Mouse (Mus musculus) lung, postnatal 0 days (tissue): Measurements from ENCODE around the gene Ublcp1. TPM values are rescaled to one million over a fixed set of nuclear protein-coding genes. Genes with fewer than 3 reads are reported as not detected.

ENCODE experiments used
- ATAC-seq: fragments of 200-750 bp; cut with Nextera tagmentation; 2 replicates; pipeline ENCODE4 v1.8.0; 2017; ENCODE audit warnings: moderate library complexity
- DNase-seq: peaks from one replicate; pipeline ENCODE4 v3.0.0-alpha.2; 2016; ENCODE audit warnings: low spot score
- H3K27ac ChIP-seq: fragments of 300-500 bp; sonication (generic); 2 replicates; pipeline ENCODE4 v1.5.1; 2014; ENCODE audit warnings: antibody characterized with exemption, mild to moderate bottlenecking, low read length, mixed read lengths
- H3K27me3 ChIP-seq: fragments of 300-500 bp; sonication (generic); replicated peaks from 2 replicates; pipeline ENCODE4 v1.6.1; 2014; ENCODE audit warnings: low read length, mixed read lengths; ENCODE audit not compliant: insufficient read depth
- H3K36me3 ChIP-seq: fragments of 300-500 bp; sonication (generic); 2 replicates; pipeline ENCODE4 v1.6.1; 2014; ENCODE audit warnings: low read length, mixed read lengths; ENCODE audit not compliant: insufficient read depth
- H3K4me1 ChIP-seq: fragments of 300-500 bp; sonication (generic); 2 replicates; pipeline ENCODE4 v1.6.1; 2014; ENCODE audit warnings: antibody characterized with exemption, low read depth, low read length, mixed read lengths; ENCODE audit not compliant: insufficient read depth
- H3K4me2 ChIP-seq: fragments of 300-500 bp; sonication (generic); replicated peaks from 2 replicates; pipeline ENCODE4 v1.6.1; 2014; ENCODE audit warnings: low read depth, mild to moderate bottlenecking, low read length, moderate library complexity, mixed read lengths
- H3K4me3 ChIP-seq: fragments of 300-500 bp; sonication (generic); 2 replicates; pipeline ENCODE4 v1.5.1; 2014; ENCODE audit warnings: low read depth, low read length
- H3K9ac ChIP-seq: fragments of 300-500 bp; sonication (generic); replicated peaks from 2 replicates; pipeline ENCODE4 v1.6.1; 2014; ENCODE audit warnings: low read depth, mild to moderate bottlenecking
- H3K9me3 ChIP-seq: fragments of 300-500 bp; sonication (generic); 2 replicates; pipeline ENCODE4 v1.6.1; 2016; ENCODE audit warnings: low read length, mixed read lengths
- CTCF ChIP-seq: IDR thresholded peaks from 2 replicates; pipeline ENCODE4 v1.5.1; 2016; ENCODE audit warnings: antibody characterized with exemption, mild to moderate bottlenecking
- EP300 ChIP-seq: IDR thresholded peaks from 2 replicates; pipeline ENCODE4 v1.6.1; 2016; ENCODE audit warnings: antibody characterized with exemption, mild to moderate bottlenecking, control low read depth
- WGBS: fragments of 180-500 bp; shearing (Covaris S2); extraction: QIAGEN DNeasy Blood & Tissue Kit; methylation state at CpG from one replicate; pipeline ENCODE4 v1.1.7; 2014; 5-methylcytosine and 5-hydroxymethylcytosine counted together
- polyA plus RNA-seq: library from polyadenylated mRNA; unstranded; fragments of >200 nt; fragmentation: Nextera tagmentation; extraction: Ambion mirVana; gene quantifications from 2 replicates; pipeline ENCODE4 v1.2.1, GENCODE M21; 2015

Ublcp1 gene
- polyA plus RNA-seq, 1 experiment from 2014 or later: 60.5 TPM

GRCm38 (mm10) chr11:44425626-44426025 is 44.7 kb downstream of the Ublcp1 start:
- ATAC-seq (no peak), DNase-seq (no peak)
- Histone ChIP-seq H3K9me3 (no peaks in the 10 kb centered on the region), H3K4me3 (no peak overlapping the region), H3K27me3 (no peaks in the 10 kb centered on the region), H3K9ac (no peak overlapping the region), H3K4me2 (no peak overlapping the region), H3K4me1 (no peaks in the 10 kb centered on the region), H3K36me3 (no peaks in the 10 kb centered on the region), H3K27ac (no peak overlapping the region)
- TF ChIP-seq CTCF (no peak), EP300 (no peak)
- 68% methylated on average over 6 of the region's 6 CpGs for WGBS

GRCm38 (mm10) chr11:44425006-44425405 is 45.3 kb downstream of the Ublcp1 start:
- Histone ChIP-seq H3K9ac (no peak overlapping the region), H3K27ac (no peak overlapping the region), H3K4me3 (no peak overlapping the region), H3K4me1 (no peaks in the 10 kb centered on the region), H3K4me2 (no peak overlapping the region), H3K27me3 (no peaks in the 10 kb centered on the region), H3K9me3 (no peaks in the 10 kb centered on the region), H3K36me3 (no peaks in the 10 kb centered on the region)
- WGBS: 80% methylated on average over 8 of the region's 8 CpGs
- DNase-seq: no peak
- ATAC-seq: no peak
- no peak for TF ChIP-seq CTCF
- no peak for TF ChIP-seq EP300

DNA sequence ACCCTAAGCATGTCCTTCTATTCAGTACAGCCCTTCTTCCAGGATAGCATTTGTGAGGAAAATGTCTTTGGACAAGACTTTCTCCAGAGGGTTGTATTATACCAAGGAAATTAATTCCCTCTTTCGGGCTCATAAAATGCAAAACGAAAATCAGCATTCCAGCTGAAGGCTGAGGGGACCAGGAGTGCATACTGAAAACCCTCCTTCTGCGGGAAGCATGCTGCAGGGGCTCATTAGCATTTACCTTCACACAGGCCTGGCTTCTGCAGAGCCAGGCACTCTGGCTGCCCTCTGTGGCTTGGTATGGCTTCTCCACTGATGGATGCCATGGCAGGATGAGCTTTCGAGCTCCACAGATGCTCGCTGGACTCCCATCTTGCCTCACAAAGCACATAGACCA is 46.3 kb downstream of the Ublcp1 start:
- WGBS: 75% methylated on average over 5 of the region's 5 CpGs
- DNase-seq: no peak
- Histone ChIP-seq H3K4me3 (no peak overlapping the region), H3K27me3 (no peaks in the 10 kb centered on the region), H3K4me1 (no peaks in the 10 kb centered on the region), H3K36me3 (no peaks in the 10 kb centered on the region), H3K4me2 (no peak overlapping the region), H3K9ac (no peak overlapping the region), H3K27ac (no peak overlapping the region), H3K9me3 (no peaks in the 10 kb centered on the region)
- ATAC-seq: no peak
- no peak for TF ChIP-seq CTCF
- TF ChIP-seq EP300: no peak

DNA sequence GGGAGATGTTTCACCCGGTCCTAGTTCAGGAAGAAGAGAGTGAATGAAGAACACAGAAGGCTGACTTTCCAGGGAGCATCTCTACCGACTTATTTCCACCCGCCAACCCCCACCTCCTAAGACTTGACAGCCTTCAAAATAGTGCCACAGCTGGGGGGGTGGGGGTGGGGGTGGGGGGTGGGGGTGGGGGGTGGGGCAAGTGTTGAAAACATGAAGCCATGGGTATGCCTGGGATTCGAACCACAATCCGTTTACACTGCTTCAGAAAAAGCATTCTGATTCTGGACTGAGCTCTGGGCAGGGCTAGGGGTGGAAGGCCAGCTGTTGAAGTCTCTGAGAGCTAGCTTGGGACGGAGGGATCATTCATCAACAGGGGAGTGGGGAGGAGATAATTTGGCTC is 47.0 kb downstream of the Ublcp1 start:
- H3K27ac ChIP-seq: no peak overlapping the region
- H3K4me3 ChIP-seq: no peak overlapping the region
- no peaks in the 10 kb centered on the region for H3K4me1 ChIP-seq
- H3K27me3 ChIP-seq: no peaks in the 10 kb centered on the region
- DNase-seq (no peak), ATAC-seq (no peak)
- TF ChIP-seq EP300 (no peak), CTCF (no peak)
- H3K9me3 ChIP-seq: no peaks in the 10 kb centered on the region
- H3K9ac ChIP-seq: no peak overlapping the region
- H3K4me2 ChIP-seq: no peak overlapping the region
- 33% methylated on average over 6 of the region's 6 CpGs for WGBS
- H3K36me3 ChIP-seq: no peaks in the 10 kb centered on the region

DNA sequence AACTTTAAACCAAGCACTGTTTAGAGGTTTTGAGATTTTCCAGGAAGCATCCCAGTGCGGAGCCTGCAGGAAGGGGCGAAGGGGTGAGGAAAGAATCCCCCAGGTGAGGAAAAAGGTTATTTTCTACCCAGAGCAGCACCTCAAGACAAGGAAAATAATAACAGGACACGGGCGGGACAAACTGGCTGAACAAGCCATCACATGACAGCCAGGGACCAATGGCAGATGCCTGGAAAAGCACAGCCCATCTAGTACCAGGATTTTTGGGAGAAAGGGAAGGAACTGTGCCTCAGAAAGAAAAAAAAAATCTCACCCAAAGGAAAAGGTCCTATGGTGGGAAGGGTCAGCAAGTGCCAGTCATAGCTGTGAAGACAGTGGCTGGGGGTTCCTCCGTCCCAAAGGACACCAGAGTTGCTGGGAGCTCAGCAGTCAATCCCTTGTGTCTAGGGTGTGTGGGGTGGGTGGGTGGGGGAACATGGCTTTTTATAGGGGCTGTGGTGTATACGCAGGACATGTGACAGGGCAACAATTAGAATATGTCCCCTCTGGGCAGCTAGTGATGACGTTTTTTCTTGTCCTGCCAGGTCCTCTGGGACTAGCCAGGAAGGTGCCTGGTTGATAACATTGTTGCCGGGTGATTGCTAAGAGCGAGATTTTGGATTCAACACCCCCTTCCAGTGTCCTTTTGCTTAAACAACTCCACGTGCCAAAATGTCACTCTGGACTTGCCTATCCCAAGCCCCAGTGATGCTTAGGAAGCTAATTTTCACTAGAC is 47.8 kb downstream of the Ublcp1 start:
- no peak for DNase-seq
- TF ChIP-seq EP300 (no peak), CTCF (no peak)
- no peaks in the 10 kb centered on the region for H3K27me3 ChIP-seq
- no peaks in the 10 kb centered on the region for H3K4me1 ChIP-seq
- H3K9me3 ChIP-seq: no peaks in the 10 kb centered on the region
- no peak overlapping the region for H3K4me3 ChIP-seq
- no peak overlapping the region for H3K9ac ChIP-seq
- no peak overlapping the region for H3K4me2 ChIP-seq
- no peak for ATAC-seq
- no peaks in the 10 kb centered on the region for H3K36me3 ChIP-seq
- H3K27ac ChIP-seq: no peak overlapping the region
- WGBS: 58% methylated on average over 10 of the region's 10 CpGs

DNA sequence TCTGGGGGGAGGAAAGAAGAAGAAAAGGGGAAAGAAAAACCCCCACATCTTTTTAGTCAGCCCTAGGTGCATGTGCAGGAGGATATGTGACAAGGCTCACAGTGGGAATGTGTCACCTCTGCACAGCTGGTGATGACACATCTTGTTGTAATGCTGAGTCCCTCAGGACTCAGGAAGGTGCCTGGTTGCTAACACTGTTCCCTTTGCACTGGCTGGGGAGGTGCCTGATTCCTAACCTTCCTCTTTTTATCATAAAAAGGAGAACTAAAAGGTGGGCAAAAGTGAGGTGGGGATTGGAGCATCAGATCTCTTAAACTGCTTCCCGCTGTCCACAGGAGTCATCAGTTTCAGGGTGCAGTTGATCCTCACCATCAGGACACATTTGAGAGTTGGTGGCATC is 52.9 kb downstream of the Ublcp1 start:
- ATAC-seq: no peak
- H3K9ac ChIP-seq: no peak overlapping the region
- H3K4me2 ChIP-seq: no peak overlapping the region
- WGBS: 34% methylated on average over 1 of the region's 1 CpGs
- no peaks in the 10 kb centered on the region for H3K36me3 ChIP-seq
- H3K9me3 ChIP-seq: no peaks in the 10 kb centered on the region
- no peak overlapping the region for H3K27ac ChIP-seq
- no peak for TF ChIP-seq CTCF
- no peak for TF ChIP-seq EP300
- H3K4me1 ChIP-seq: no peaks in the 10 kb centered on the region
- no peak overlapping the region for H3K4me3 ChIP-seq
- DNase-seq: no peak
- H3K27me3 ChIP-seq: no peaks in the 10 kb centered on the region

- H3K36me3 ChIP-seq: no peaks in the 10 kb centered on the region
- no peak overlapping the region for H3K4me3 ChIP-seq
- 89% methylated on average over 3 of the region's 3 CpGs for WGBS
- H3K27ac ChIP-seq: no peak overlapping the region
- DNase-seq (no peak), ATAC-seq (no peak)
- no peaks in the 10 kb centered on the region for H3K9me3 ChIP-seq
- H3K9ac ChIP-seq: no peak overlapping the region
- H3K4me1 ChIP-seq: no peaks in the 10 kb centered on the region
- TF ChIP-seq CTCF: no peak
- TF ChIP-seq EP300: no peak
- no peaks in the 10 kb centered on the region for H3K27me3 ChIP-seq
- H3K4me2 ChIP-seq: no peak overlapping the region
These were observed 55.7 kb downstream of the Ublcp1 start for GRCm38 (mm10) chr11:44414605-44415004.
